Mouse (Mus musculus) liver, embryonic 14.5 days (tissue): ENCODE data around the gene Lrp2. TPM values are rescaled to one million over a fixed set of nuclear protein-coding genes. Genes with fewer than 3 reads are reported as not detected.

ENCODE experiments used
- ATAC-seq: fragments of 200-750 bp; cut with Nextera tagmentation; 2 replicates; pipeline ENCODE4 v1.8.0; 2017; ENCODE audit warnings: moderate number of reproducible peaks, mild to moderate bottlenecking, moderate library complexity; ENCODE audit not compliant: insufficient read depth
- DNase-seq, 3 experiments: peaks; one replicate each; pipeline ENCODE4 v3.0.0-alpha.2; 2012 to 2013; ENCODE audit warnings: low read depth in 3 of 3, low spot score in 3 of 3
- H3K27ac ChIP-seq: fragments of 300-500 bp; sonication (generic); 2 replicates; pipeline ENCODE4 v1.5.1; 2014; ENCODE audit warnings: moderate library complexity, mild to moderate bottlenecking, control low read depth, inconsistent platforms
- H3K27me3 ChIP-seq: fragments of 300-500 bp; sonication (generic); 2 replicates; pipeline ENCODE4 v1.6.1; 2014; ENCODE audit warnings: mild to moderate bottlenecking, low read length, moderate library complexity; ENCODE audit not compliant: control insufficient read depth, insufficient read depth
- H3K36me3 ChIP-seq: fragments of 300-500 bp; sonication (generic); replicated peaks from 2 replicates; pipeline ENCODE4 v1.6.1; 2014; ENCODE audit warnings: low read depth; ENCODE audit not compliant: control insufficient read depth, insufficient read depth
- H3K4me1 ChIP-seq, 2 experiments: fragments of 200-500 bp in 1 of 2; fragments of 300-500 bp in 1 of 2; sonication (generic) in 1 of 2; replicated peaks; 2 replicates each; pipeline ENCODE4 v1.6.1; 2012 to 2014; ENCODE audit warnings: antibody characterized with exemption in 1 of 2, inconsistent platforms in 1 of 2, low read length in 1 of 2; ENCODE audit not compliant: control insufficient read depth in 2 of 2, insufficient read depth in 2 of 2
- H3K4me2 ChIP-seq: fragments of 300-500 bp; sonication (generic); 2 replicates; pipeline ENCODE4 v1.6.1; 2014; ENCODE audit warnings: low read depth, mild to moderate bottlenecking, control low read depth, moderate library complexity
- H3K4me3 ChIP-seq, 2 experiments: fragments of 200-500 bp in 1 of 2; fragments of 300-500 bp in 1 of 2; sonication (generic) in 1 of 2; 2 replicates each; pipeline ENCODE4 v1.5.1; 2012 to 2014; ENCODE audit warnings: low read depth in 2 of 2, low read length in 2 of 2, mild to moderate bottlenecking in 2 of 2, control low read depth in 1 of 2, inconsistent platforms in 1 of 2, moderate library complexity in 1 of 2; ENCODE audit not compliant: insufficient read depth in 1 of 2
- H3K9ac ChIP-seq: fragments of 300-500 bp; sonication (generic); replicated peaks from 2 replicates; pipeline ENCODE4 v1.6.1; 2014; ENCODE audit warnings: mild to moderate bottlenecking, control low read depth, moderate library complexity
- H3K9me3 ChIP-seq: fragments of 300-500 bp; sonication (generic); 2 replicates; pipeline ENCODE4 v1.6.1; 2016; ENCODE audit warnings: low read length, mixed read lengths; ENCODE audit not compliant: control insufficient read depth
- CTCF ChIP-seq: IDR thresholded peaks from 2 replicates; pipeline ENCODE4 v1.5.1; 2016; ENCODE audit warnings: antibody characterized with exemption, low read depth, control low read depth
- EP300 ChIP-seq: IDR thresholded peaks from 2 replicates; pipeline ENCODE4 v1.6.1; 2016; ENCODE audit warnings: antibody characterized with exemption, low read depth
- WGBS: fragments of 180-500 bp; shearing (Covaris S2); extraction: QIAGEN DNeasy Blood & Tissue Kit; methylation state at CpG from one replicate; pipeline ENCODE4 v1.1.7; 2014; ENCODE audit not compliant: insufficient replicate concordance; 5-methylcytosine and 5-hydroxymethylcytosine counted together
- polyA plus RNA-seq, 2 experiments: library from polyadenylated mRNA; depleted of rRNA in 1 of 2; stranded (reverse) in 1 of 2; unstranded in 1 of 2; fragments of >200 nt; fragmentation: Nextera tagmentation in 1 of 2; extraction: Ambion mirVana in 1 of 2; gene quantifications; 2 replicates each; pipeline versions ENCODE4 v1.2.1 to v1.2.3; 2012 to 2014

Lrp2 gene
- polyA plus RNA-seq, 2 experiments: 0.07 to 0.11 TPM

DNA sequence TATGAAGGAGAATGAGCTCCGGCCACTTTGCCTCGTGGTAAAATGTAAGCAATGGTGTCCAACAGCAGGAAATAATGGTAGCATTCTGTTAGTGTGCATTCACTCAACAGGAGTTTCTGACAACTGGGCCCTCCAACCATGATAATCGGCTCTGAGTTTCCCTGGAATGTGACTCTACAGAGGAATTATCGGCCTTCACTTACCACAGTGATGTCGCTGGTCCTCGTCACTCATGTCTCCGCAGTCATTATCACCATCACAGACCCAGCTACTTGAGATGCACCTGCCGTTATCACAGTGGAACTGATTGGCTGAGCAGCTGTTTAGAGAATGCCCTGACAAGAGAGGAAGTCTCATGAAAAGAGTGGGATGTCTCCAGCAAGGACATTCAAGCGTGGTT, 110.7 kb downstream of the Lrp2 start:
- Histone ChIP-seq H3K9me3 (no peaks in the 10 kb centered on the region), H3K9ac (no peak overlapping the region), H3K4me2 (no peak overlapping the region), H3K36me3 (no peaks in the 10 kb centered on the region), H3K27me3 (no peaks in the 10 kb centered on the region), H3K27ac (no peak overlapping the region), H3K4me1 (no peaks in the 10 kb centered on the region), H3K4me3 (no peak overlapping the region)
- 63% methylated on average over 9 of the region's 9 CpGs for WGBS
- DNase-seq: no peak
- no peak for ATAC-seq
- no peak for TF ChIP-seq CTCF
- no peak for TF ChIP-seq EP300

DNA sequence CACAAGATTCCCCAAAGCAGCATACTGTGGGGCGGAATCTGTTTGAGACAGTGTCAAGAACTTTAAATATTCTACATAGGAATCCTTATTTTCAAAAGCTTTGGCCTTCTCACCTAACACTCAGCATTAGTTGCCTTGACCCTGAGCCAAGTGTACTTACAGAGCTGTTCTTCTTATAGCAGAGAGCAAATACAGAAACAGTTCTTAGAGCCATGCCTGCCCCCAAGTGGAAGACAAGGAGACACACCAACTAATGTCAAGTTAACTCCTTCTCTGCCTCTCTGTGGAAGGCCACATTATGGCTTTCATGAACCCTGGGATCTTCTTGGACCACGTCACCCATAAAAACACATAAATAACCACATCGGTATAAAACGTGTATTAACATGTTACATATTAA, 114.0 kb downstream of the Lrp2 start:
- TF ChIP-seq CTCF (no peak), EP300 (no peak)
- DNase-seq (no peak), ATAC-seq (no peak)
- H3K27ac ChIP-seq: no peak overlapping the region
- H3K4me2 ChIP-seq: no peak overlapping the region
- H3K27me3 ChIP-seq: no peaks in the 10 kb centered on the region
- 72% methylated on average over 4 of the region's 4 CpGs for WGBS
- H3K9me3 ChIP-seq: no peaks in the 10 kb centered on the region
- H3K4me3 ChIP-seq: no peak overlapping the region
- H3K4me1 ChIP-seq: no peaks in the 10 kb centered on the region
- no peaks in the 10 kb centered on the region for H3K36me3 ChIP-seq
- H3K9ac ChIP-seq: no peak overlapping the region

- Histone ChIP-seq H3K9ac (no peak overlapping the region), H3K27me3 (no peaks in the 10 kb centered on the region), H3K9me3 (no peaks in the 10 kb centered on the region), H3K4me3 (no peak overlapping the region), H3K36me3 (no peaks in the 10 kb centered on the region), H3K4me2 (no peak overlapping the region), H3K4me1 (no peaks in the 10 kb centered on the region), H3K27ac (no peak overlapping the region)
- no peak for ATAC-seq
- no peak for DNase-seq
- WGBS: 48% methylated on average over 6 of the region's 6 CpGs
- TF ChIP-seq CTCF (no peak), EP300 (no peak)
Measured at GRCm38 (mm10) chr2:69463609-69464008, 122.3 kb downstream of the Lrp2 start.

DNA sequence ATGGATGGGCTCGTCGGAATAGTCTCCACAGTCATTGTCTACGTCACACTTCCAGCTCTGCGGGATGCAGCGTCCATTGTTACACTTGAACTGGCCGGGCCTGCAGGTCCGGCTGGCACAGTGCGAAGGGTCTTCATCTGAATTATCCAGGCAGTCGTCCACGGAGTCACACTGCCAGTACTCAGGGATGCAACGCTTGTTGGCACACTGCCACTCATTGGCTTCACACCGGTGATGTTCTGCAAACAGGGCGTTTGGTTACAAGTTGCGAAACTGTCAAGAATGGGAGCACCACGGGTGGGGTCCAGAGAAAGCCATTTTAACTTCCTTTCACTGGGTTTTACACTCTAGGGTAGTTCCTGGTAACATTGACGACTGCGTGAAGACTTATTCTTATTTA, 126.4 kb downstream of the Lrp2 start:
- ATAC-seq (no peak), DNase-seq (no peak)
- Histone ChIP-seq H3K4me1 (no peaks in the 10 kb centered on the region), H3K9ac (no peak overlapping the region), H3K27me3 (no peaks in the 10 kb centered on the region), H3K36me3 (no peaks in the 10 kb centered on the region), H3K9me3 (no peaks in the 10 kb centered on the region), H3K27ac (no peak overlapping the region), H3K4me3 (no peak overlapping the region), H3K4me2 (no peak overlapping the region)
- TF ChIP-seq CTCF (no peak), EP300 (no peak)
- WGBS: 73% methylated on average over 17 of the region's 17 CpGs

GRCm38 (mm10) chr2:69451128-69451527, 134.7 kb downstream of the Lrp2 start:
- no peak overlapping the region for H3K4me3 ChIP-seq
- H3K27ac ChIP-seq: no peak overlapping the region
- TF ChIP-seq CTCF: no peak
- TF ChIP-seq EP300: no peak
- no peaks in the 10 kb centered on the region for H3K36me3 ChIP-seq
- no peak for ATAC-seq
- DNase-seq: no peak
- H3K4me2 ChIP-seq: no peak overlapping the region
- no peaks in the 10 kb centered on the region for H3K9me3 ChIP-seq
- no peaks in the 10 kb centered on the region for H3K27me3 ChIP-seq
- H3K9ac ChIP-seq: no peak overlapping the region
- H3K4me1 ChIP-seq: no peaks in the 10 kb centered on the region
- 64% methylated on average over 5 of the region's 5 CpGs for WGBS

- ATAC-seq (no peak), DNase-seq (no peak)
- H3K4me1 ChIP-seq: no peaks in the 10 kb centered on the region
- 65% methylated on average over 4 of the region's 4 CpGs for WGBS
- no peak overlapping the region for H3K27ac ChIP-seq
- no peak overlapping the region for H3K9ac ChIP-seq
- H3K36me3 ChIP-seq: no peaks in the 10 kb centered on the region
- H3K27me3 ChIP-seq: no peaks in the 10 kb centered on the region
- no peak overlapping the region for H3K4me3 ChIP-seq
- TF ChIP-seq CTCF: no peak
- TF ChIP-seq EP300: no peak
- no peak overlapping the region for H3K4me2 ChIP-seq
- H3K9me3 ChIP-seq: no peaks in the 10 kb centered on the region
Measured at GRCm38 (mm10) chr2:69448581-69448980, 137.3 kb downstream of the Lrp2 start.
